Mouse (Mus musculus) right cerebral cortex, postnatal 25 days (tissue): ENCODE measurements around the gene Ksr1.
A peak's percentile ranks its signal among the peaks of the same experiment; 100 is the strongest.
"Not testable (repeated sequence)": the region's sequence is repeated elsewhere in the genome, so short reads cannot be mapped to it uniquely, and the experiment has no call there.

ENCODE experiments used
- DNase-seq: peaks from one replicate; pipeline ENCODE4 v3.0.0; 2022

The Ksr1 gene

DNA sequence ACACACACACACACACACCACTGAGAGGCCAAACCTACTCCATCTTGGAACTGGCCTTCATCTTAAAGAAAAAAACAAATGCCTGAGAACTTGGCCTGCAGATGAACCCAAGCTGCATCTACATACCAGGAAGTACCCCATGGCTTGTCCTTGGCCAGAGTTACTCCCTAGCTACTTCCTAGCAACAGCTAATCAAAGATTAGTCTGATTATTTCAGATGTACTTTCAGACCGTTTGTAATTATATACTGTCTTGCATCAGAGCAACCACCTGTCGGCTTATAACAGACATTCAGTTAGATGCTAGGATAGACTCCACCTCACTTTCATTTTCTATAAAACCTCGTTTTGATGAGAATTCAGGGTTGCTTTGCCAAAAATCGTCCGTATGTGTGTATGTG lies 139.8 kb downstream of the Ksr1 start:
- DNase-seq: no peak

DNA sequence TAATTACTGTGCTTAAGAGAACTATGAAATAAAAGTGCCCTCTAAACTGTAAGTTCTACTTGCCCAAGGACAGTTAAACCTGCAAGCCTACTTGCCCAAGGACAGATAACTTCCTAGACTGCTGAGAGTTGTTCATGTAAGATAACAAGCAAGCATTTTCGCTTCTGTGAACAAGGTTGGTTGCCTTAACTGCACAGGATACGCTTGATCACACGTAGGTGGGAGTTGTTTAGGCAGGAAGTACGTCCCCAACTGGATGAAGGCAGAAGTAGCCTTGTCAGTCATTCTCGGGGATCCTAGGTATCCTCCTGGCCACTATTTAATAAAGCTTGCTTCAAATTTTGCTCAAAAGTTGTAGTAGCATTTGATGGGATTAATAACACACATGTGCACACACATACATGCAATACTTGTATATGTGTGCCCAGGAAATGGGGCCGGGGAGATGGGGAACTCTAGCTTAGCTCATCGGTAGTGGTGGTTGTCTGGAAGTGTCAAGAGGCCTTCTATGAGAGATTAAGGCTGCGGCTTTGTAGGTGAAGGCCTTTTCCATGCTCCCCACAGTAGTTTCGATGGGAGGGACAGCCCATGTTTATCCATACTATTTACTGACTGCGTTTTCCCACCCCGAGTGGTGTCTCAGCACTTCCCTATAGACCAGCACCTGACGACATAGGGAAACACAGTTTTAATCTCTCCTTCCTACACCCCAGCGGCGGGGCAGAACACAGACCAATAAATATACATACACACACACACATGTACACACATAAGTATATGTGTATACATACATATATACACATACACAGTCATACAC lies 140.4 kb downstream of the Ksr1 start:
- no peak for DNase-seq

DNA sequence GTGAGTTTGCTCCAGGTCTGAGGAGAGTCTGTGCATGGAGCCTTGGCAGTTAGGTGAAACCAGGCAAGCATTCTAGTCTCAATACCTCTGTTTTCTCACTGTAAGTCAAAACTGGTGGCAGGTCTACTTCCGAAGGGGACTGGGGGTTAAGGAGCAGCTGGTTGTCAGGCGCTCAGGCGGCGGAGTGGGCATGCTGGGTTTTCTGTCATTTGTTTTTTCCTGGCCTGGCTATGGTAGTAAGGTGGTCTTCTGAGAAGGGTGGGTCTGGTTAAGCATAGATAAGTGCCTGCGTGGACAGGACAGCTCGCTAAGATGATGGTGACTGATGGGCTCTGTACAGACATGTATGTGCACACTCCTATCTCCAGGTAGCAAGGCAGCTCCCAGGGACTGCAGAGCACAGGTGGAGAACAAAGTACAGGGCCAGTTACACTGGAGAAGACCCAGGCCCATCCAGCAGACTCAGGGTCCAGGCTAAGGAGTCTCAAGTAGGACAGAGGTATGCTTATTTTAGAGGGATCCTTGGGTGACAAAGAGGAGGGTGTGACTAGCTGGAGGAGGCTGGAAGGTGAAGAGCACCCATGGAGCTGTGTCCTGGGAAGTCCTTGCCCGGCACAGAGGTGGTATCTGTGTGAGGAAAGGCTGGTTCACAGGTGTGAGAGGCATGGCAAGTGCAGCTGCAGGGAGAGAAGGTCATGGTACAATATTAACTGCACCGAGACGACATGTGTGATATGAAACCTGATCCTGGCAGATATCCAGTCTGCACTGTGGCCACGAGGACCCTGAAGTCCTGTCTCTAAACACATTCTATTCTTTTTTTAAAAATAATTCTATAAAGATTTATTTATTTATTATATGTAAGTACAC lies 142.2 kb downstream of the Ksr1 start:
- no peak for DNase-seq

DNA sequence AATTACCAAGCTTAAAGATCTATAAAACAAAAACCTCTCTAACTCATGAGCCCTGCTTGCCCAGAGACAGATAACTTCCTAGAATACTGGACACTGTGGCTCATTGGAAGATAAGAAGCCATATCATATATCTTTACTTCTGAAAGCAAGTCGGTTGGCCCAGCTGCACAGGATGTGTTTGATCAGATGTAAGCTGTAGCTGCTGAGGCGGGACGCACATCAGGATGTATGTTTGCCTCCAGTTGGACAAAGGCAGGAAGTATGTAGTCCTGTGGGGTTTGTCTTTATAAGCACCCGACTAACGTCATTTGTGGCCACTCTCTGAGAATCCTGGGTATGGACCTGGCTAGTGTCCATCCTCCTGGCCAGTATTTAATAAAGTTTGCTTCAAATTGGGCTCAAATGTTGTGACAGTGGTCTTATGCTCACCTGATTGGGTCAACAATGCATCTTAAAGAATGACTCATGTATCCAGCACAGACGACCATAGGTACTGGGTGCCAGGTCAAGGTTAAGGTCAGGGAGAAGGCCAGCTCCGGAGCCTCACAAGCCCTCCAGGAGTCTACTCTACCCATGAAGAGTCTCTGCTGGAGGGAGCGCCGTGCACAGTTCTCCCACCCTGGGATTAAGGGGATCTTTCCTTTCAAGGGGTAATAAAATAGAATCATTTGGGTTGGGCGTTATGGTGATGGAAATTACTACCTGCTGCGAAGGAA lies 143.0 kb downstream of the Ksr1 start:
- DNase-seq: no peak

DNA sequence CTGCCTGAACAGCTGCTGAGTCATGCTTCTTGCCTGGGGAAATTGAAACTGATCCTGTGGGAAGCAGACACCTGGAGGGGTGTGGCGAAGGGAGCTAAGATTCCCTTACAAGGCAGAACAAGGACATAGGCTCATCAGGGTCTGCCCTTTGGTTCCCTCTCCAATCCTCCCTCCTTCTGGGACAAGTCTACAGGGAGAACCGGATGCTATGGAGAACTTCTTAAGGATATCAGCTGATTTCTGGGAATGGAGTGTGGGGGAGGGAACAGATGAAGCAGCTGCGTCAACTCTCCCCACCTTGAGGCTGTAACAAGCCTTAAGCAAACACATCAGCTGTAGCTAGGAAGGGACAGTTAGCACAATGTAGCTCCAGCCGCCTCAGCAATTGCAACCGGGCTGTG lies 143.7 kb downstream of the Ksr1 start:
- no peak for DNase-seq

DNA sequence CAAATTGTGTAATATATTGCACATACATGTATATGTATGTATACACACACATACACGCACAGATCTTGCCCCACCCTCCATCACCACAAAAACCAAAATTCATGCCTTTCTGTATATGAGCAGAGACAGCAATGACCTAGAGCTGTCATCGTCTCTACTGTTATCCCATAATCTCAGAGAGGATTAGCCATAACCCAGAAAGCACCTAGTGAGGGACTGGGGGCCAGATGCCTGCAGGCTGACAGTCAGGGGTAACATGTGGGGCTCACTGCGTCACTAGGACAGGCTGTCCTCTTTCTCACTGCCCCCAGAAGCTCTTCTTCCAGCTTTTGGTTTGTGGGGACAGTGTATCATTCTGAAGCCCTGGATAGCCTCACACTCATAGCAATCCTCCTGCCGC lies 144.3 kb downstream of the Ksr1 start:
- no peak for DNase-seq

DNA sequence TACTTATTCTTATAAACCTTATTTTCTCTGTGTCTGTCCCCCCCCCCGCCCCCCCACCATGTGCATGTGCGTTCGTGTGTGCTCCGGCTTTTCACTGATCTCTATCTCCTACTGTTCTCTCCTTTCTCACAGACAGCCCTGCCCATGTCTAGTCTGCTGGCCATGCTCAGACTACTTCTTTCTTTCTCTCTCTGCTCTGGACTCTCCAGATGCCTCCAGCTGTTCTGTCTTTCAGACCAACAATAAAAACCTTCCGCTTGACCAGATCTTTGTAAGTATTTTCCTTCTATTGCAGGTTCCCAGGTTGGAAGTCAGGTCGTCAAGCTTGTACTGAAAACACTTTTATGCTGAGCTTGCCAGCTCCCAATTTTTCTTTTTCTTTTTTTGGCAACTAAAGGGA lies 147.1 kb downstream of the Ksr1 start:
- no peak for DNase-seq

DNA sequence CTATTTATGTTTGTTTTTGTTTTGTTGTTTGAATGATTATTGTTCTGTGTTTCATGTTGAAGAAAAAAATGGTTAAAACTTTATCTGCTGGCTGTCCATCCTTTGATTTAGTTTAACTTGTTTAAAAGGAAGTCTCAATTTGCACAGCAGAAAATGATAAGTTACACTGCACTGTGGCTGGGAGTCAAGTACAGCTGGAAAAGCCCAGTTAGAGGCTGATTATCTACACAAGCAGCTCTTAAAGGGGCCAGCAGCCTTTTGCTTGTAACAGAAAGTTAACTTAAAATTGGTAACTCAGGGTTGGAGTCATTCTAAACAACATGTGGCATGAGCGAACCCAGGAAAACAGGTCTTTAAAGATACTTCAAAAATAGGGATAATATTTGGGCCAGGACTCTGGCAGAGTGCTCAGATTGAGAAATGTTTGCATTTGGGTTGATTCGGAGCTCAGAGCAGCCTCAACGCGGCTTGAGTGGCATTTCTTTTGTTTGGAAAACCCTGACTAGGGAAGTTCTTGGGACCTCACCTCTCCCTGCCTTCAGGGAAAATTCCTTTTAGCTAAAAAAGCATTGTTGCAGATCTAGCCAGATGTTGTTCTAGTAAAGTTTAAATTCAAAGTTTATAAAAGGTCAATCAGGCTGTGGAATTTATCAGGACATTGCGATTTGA lies 155.2 kb downstream of the Ksr1 start:
- not testable (repeated sequence) for DNase-seq

DNA sequence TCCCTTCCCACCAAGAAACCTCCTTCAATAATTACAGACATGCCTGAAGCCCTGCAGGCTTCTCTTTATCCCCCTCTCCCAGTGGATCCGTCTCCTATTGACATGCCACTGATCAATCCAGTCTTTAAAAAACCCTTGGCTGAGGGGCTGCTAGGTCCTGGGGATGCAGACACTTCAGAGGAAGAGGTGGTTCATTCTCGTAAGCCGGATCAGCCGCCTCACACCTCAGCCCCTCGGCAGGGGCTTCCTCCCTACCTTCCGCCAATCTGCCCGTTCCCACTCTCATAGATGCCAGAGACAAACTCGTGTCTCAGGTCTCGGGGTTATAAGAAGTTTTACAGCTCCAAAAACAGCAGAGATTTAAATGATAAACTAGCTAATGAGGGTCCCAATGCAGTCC lies 156.1 kb downstream of the Ksr1 start:
- no peak for DNase-seq

DNA sequence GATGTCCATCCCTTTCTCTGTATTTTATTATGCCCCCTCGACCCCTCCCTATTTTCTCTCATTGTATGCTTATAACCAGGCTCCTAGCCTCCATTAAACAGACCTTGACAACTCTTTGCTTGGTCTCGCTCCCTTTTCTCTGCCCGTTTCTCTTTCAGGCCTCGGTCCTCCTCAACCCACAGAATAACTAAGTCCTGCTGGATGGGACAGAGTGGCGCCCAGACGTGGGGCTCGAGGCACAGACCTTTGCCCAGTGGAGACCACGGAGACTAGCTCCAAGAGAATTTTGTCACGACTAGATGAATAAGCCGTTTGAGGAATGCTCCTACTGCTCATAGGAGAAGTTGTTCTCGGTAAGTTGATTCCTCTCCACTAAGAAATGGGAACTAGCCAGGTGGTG lies 157.0 kb downstream of the Ksr1 start:
- DNase-seq: not testable (repeated sequence)

DNA sequence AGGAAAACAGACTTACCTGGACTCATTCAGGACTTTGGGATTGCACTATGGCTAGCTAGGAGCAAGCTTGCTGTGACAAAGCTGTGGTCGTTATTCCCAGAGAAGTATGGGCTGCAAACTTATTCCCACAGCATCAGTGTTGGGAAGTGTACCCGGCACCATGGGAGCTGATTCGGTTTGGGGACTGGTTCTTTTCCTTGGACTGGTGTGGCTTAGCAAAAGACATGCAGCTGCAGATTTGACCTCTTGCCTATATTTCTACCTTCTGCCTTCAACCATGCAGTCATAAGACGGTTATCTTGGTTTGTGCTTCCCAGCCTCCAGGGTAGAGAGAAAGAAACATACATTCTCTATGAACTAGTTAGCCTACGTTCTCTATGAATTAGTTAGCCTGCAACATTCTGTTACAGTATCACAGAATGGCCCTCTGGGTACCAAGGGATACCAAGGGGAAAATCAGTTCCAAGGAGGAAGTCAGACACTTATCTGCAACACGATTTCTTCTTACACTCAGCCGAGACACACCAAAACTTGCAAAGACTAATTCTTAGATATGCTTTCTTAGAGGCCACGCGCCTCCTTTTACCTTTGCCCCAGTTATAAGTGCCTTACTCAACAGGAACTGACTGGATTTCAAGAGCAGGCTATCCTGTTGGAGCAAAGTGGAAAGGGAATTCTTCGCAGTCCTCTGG lies 159.8 kb downstream of the Ksr1 start:
- DNase-seq: no peak

DNA sequence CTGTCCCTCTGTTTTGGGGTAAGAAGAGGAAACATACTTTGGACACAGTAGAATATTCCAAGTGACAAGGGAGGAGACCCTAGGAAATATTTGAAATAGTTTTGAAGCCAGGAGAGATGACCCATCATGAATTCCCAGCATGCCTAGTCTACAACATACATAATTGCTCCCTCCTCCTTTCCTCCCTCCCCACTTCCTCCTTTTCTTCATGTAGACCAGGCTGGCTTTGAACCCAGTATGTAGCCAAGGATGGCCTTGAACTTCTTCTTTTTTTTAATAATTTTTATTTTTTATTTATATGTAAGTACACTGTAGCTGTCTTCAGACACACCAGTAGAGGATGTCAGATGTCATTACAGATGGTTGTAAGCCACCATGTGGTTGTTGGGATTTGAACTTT lies 160.7 kb downstream of the Ksr1 start:
- DNase-seq: no peak

DNA sequence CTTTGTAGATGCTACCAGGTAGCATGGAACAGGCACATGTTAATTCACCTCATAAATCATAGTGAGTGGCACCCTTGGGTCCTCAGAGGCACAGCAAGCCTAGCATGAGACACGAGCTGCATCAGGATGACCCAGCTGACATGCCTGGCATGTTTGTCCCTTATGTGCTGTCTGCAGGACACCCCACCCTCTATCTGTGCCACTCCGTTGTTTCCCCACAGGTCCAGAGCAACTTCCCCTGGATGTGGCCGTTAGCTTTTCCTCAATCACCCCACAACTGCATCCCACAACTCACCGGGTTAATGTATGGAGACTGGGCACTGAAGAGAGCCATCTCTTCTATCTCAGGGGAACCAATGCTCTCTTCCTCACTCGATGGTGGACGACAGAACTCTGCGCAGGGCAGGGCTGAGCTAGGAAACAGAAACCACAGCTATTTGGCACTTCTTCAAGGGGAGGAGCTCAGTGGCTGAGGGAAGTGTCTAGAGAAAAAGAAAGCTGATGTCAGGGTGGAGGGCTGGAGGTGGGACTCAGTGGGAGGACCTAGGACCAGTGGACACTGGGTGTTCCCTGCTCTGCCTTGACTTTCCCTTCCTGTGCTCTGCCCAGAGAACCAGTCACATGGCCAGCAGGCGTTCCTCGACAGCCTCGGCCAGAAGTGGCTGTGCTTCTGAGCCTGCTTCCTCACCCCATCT lies 161.6 kb downstream of the Ksr1 start, which contains the start of gene Lgals9:
TSS of gene Lgals9 (minus strand) at position 464 of the 695 bp plus-strand sequence.
- no peak for DNase-seq

DNA sequence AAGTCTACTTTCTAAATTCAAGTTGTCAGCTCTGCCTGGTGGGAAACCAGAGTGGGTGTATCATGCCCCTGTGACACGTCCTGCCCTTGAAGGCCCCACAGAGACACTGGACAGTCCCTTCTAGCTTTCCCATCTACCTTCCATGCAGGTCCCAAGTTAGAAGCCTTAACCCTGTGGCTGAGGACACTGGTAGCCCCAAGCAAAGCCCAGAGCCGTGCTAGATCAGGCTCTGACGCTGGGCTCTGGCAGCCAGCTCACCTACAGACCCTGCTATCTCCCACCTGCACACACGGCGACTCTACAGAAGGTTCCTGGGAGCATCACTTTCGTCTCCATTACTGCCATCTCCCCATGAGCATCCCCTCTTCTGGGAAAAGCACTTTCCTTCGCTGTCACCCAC lies 162.7 kb downstream of the Ksr1 start:
- no peak for DNase-seq

DNA sequence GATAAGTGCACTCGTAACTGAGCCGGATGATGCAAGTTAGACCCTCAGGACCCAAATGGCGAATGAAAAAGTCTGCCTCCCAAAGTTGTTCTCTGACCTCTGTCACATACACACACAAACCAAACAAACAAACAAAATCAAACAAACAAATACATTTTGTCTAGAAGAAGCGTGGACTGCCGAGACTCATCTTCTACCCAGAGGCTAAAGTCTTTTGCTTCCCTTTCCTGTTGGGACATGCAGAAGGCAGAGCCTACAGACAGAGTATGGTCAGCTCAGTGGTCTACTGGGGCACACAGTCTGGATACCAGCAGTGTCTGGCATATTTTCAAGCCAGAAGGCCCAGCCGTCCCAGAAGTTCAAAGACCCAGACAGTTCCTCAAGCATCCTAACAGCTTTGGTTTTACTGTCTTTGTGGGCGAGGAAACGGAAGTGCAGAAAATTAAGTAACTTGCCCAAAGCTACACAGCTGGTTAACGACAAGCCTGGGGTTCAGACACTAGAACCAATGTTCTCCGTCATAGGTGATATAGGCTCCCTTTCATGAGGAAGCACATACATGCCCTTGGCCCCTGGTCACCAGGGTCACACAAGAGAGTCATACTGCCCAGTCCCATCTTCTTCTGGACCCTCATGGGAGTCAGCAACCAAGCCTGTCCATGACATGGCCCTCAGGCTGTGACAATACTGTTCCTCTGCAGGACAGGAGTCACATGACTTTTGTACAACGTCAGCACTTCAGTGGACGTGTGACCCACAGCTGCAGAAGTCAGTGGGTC lies 163.5 kb downstream of the Ksr1 start:
- DNase-seq: no peak

DNA sequence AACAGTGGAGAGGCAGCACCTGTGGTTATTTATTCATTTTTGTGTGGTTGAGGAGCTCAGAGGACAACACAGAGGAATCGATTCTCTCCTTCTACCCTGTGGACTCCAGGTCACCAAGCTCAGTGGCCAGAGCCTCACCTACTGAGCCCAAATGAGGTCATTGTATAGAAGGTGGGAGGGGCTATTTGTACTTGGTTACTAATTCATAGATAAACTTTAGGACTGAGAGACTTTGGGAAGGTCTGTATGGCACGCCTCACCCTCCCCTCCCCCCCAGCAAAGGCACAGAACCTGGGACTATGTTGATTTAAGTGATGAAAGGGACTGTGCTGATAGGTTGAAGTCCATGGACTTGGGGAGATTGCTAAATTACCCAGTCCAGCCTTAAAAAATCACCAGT lies 164.2 kb downstream of the Ksr1 start:
- DNase-seq: no peak

DNA sequence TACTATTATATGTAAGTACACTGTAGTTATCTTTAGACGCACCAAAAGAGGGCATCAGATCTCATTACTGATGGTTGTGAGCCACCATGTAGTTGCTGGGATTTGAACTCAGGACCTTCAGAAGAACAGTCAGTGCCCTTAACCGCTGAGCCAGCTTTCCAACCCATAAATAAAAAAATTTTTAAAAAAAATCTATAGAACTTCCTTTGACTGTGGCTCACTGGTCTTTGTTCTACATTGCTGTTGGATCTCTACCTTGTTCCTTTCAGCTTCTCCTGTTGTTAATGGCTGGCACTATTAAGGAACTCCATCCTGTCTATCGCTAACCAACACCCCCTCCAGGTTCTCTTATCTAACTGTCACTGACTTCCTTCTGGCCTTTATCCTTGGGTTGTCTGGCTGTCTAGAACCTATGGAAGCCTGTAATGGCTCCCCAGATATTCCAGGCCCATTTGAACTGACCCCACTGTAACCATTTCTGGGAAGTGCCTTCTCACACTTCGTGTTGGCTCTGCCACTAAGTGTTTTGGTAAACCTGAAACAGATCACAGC lies 166.0 kb downstream of the Ksr1 start:
- DNase-seq: no peak

DNA sequence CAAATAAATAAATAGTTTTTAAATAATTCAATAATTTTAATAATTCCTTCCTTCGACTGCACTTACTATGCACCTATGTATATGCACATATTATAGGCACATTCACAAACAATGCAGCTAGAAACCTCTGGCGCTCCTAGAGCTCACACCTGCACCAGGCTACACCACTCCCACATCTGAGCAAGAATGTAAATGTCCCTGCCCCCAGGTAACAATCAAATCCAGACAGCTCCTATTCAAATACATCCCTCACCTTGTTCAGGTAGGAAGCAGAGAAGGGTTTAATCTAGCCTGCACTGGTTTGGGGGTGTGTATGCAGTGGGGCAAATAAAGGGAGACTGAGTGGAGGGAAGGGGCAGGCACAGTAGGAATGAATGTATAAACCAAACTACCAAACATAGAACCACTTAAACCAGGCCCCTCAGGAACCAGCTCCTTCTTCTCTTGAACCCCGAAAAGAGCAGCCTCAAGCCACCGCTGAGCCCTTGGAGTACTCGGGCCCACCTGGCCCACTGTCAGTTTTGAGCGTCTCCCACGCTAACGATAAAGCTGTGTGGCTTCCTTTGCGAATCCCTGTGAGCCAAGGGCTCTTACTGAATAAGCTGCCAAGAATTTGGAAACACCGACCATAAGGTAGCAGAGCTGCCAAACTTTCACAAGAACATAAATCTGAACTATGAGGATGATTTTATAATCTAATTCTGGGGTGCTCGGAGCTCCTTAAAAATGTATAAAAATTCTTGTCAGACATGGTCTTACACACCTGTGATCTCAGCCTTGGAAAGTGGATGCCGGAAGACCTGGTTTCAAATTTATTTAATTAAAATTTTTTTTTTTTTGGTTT lies 167.8 kb downstream of the Ksr1 start:
- peak; percentile 24 for DNase-seq

DNA sequence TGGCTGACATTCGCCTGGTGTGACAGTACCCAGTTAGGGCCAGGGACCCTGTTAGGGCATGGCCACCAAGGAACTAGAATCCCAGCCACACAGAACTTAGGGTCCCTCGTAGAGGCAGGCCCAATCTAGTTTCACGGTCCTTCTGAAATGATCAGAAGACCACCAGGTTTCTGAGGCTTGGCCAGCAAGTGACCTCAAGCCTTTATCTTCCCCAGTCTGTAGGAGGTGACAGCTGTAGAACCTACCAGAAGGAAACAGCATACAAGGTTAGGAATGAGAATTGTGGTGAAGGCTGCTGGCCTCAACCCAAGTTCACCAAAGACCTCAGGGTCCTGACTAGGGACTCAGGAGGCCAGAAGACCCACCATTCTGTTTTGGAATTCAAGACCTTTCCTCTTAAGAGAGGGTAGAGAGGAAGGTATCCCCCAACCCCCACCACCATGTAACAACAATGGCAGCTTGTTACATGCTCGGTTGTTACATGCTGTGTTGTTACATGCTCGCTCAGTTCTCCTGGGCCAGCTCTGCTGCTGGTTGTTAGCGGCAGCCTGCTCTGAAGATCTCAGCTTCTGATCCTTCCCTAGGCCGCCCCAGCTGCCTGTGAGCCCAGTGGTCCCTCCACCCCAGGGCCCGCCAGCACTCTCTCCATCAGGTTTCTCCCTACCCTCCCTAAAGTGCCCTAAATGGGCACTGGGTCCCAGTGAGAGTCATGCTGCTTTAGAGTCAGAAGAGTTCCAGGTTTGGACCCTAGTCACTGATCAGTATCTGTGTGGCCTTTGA lies 169.3 kb downstream of the Ksr1 start:
- DNase-seq: no peak
